Mouse (Mus musculus): ENCODE results near the gene Vmn2r84. TPM values are rescaled to one million over a fixed set of nuclear protein-coding genes. Genes with fewer than 3 reads are reported as not detected.

The Vmn2r84 gene
- not detected for polyA plus RNA-seq (2014; fragmentation: Illumina TruSeq; extraction: RNeasy Lipid Tissue Mini Kit (QIAGEN cat#74804); ENCODE audit: low read depth, low replicate concordance)

DNA sequence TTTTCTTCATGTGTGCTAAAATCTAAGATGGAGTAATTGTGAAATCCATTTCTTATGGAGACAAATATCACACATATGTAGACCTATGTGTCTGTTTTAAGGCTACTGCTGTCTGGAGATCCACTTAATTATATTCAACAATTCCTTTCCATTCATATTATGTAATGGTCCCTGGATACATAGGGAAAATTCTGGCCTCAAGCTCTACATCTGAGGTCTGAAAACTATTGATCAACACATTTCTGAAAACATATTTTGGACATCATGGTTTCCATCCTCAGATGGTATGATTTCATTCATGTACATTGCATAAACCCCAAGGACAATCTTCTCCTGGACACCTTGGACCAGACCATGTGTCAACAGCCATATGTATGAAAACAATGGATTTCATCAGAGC lies at the start of gene Vmn2r84:
Vmn2r84 (minus strand) TSS at position 101 of the 400 bp plus-strand sequence.

GRCm38 (mm10) chr10:130429603-130430002 lies 35.5 kb upstream of the Vmn2r84 start, which contains the start of gene Vmn2r85:
Gene Vmn2r85, minus strand, starts transcription at chr10:130429703.

Other genes starting within 250 kb of the Vmn2r84 start
- gene Olfr825, start 227.6 kb downstream of the Vmn2r84 start, polyA plus RNA-seq (2014; fragmentation: Illumina TruSeq; extraction: RNeasy Lipid Tissue Mini Kit (QIAGEN cat#74804); ENCODE audit: low read depth, low replicate concordance) = not detected
- gene Olfr826, start 210.1 kb downstream of the Vmn2r84 start, polyA plus RNA-seq (2014; fragmentation: Illumina TruSeq; extraction: RNeasy Lipid Tissue Mini Kit (QIAGEN cat#74804); ENCODE audit: low read depth, low replicate concordance) = not detected
- not detected for gene Olfr827, start 179.9 kb downstream of the Vmn2r84 start, polyA plus RNA-seq (2014; fragmentation: Illumina TruSeq; extraction: RNeasy Lipid Tissue Mini Kit (QIAGEN cat#74804); ENCODE audit: low read depth, low replicate concordance)
- gene Neurod4, start 114.1 kb downstream of the Vmn2r84 start, polyA plus RNA-seq (2014; fragmentation: Illumina TruSeq; extraction: RNeasy Lipid Tissue Mini Kit (QIAGEN cat#74804); ENCODE audit: low read depth, low replicate concordance) = not detected
- 0.84 TPM for gene Tespa1, start 71.5 kb downstream of the Vmn2r84 start, polyA plus RNA-seq (2014; fragmentation: Illumina TruSeq; extraction: RNeasy Lipid Tissue Mini Kit (QIAGEN cat#74804); ENCODE audit: low read depth, low replicate concordance)
- not detected for gene Vmn2r85, start 35.4 kb upstream of the Vmn2r84 start, polyA plus RNA-seq (2014; fragmentation: Illumina TruSeq; extraction: RNeasy Lipid Tissue Mini Kit (QIAGEN cat#74804); ENCODE audit: low read depth, low replicate concordance)
- not detected for gene Vmn2r86, start 61.7 kb upstream of the Vmn2r84 start, polyA plus RNA-seq (2014; fragmentation: Illumina TruSeq; extraction: RNeasy Lipid Tissue Mini Kit (QIAGEN cat#74804); ENCODE audit: low read depth, low replicate concordance)
- gene Vmn2r87, start 103.1 kb upstream of the Vmn2r84 start, polyA plus RNA-seq (2014; fragmentation: Illumina TruSeq; extraction: RNeasy Lipid Tissue Mini Kit (QIAGEN cat#74804); ENCODE audit: low read depth, low replicate concordance) = not detected

Data from adipose tissue, adult 10 weeks (tissue).